In genomic region chr7:82007151-82007550, GRCm38 (mm10) we compare ENCODE assay signal across 24 mouse cellular contexts. TPM values are rescaled to one million over a fixed set of nuclear protein-coding genes. Genes with fewer than 3 reads are reported as not detected.
A peak's percentile ranks its signal among the peaks of the same experiment; 100 is the strongest.
DNase-seq lines count a peak whose midpoint lies in the region; TF ChIP-seq lines count a peak whose summit lies in the region.
"Had no signal": no experiment of that assay in that cellular context is flagged by ENCODE, and none has a peak within 500 bp of the region (broad histone marks: within the 10 kb centered on the region; RNA-seq: fewer than 3 reads in every experiment).

No protein-coding gene starts in this region.

- H3K36me3 ChIP-seq in heart, adult 2 months (ENCODE audit: control insufficient read depth, insufficient read depth, low read length) = no peaks in the 10 kb centered on the region
- no peaks in the 10 kb centered on the region for H3K36me3 ChIP-seq in C2C12 (ENCODE audit: control insufficient read depth, insufficient read depth)
- H3K36me3 ChIP-seq in myocyte (ENCODE audit: control insufficient read depth, insufficient read depth) = no peaks in the 10 kb centered on the region
- H3K36me3 ChIP-seq: embryonic facial prominence, embryonic 13.5 days; embryonic facial prominence, embryonic 15.5 days; forebrain, embryonic 10.5 days; forebrain, embryonic 12.5 days had no signal

- WGBS in heart, adult 2 months = 19% methylated on average over 2 of the region's 2 CpGs

- no peaks in the 10 kb centered on the region for H3K79me3 ChIP-seq in C2C12 (ENCODE audit: low read depth)

- no peak overlapping the region for H3ac ChIP-seq in C2C12 (ENCODE audit: control insufficient read depth, insufficient read length, low read depth)
- H3ac ChIP-seq in myocyte (ENCODE audit: control insufficient read depth, insufficient read length) = no peak overlapping the region

- no peaks in the 10 kb centered on the region for H3K79me2 ChIP-seq in heart, adult 2 months (replicated peaks; ENCODE audit: control insufficient read depth, insufficient read depth, low read length)
- H3K79me2 ChIP-seq in C2C12 (ENCODE audit: control insufficient read depth, insufficient read depth) = no peaks in the 10 kb centered on the region
- no peaks in the 10 kb centered on the region for H3K79me2 ChIP-seq in myocyte (ENCODE audit: control insufficient read depth, insufficient read depth)

- TF ChIP-seq POLR2A in heart, adult 2 months (IDR thresholded peaks at IDR 0.05; ENCODE audit: insufficient read depth, low read depth, low read length) = no peak
- TF ChIP-seq POLR2A in myocyte (IDR thresholded peaks at IDR 0.05; ENCODE audit: insufficient read length, low read depth) = no peak

- peak overlapping the region; percentile 27 for H3K4me2 ChIP-seq in myocyte (ENCODE audit: low read depth)
- H3K4me2 ChIP-seq: embryonic facial prominence, embryonic 13.5 days; embryonic facial prominence, embryonic 15.5 days; forebrain, embryonic 12.5 days had no signal

- peaks cover 1% of the 10 kb centered on the region; the same call in 1 of the 2 replicates for H3K27me3 ChIP-seq in heart, adult 2 months (ENCODE audit: control insufficient read depth, insufficient read depth, low read length)
- peaks cover 5% of the 10 kb centered on the region for H3K27me3 ChIP-seq in C2C12 (ENCODE audit: control insufficient read depth, insufficient read depth, insufficient read length)
- H3K27me3 ChIP-seq in myocyte (ENCODE audit: control insufficient read depth, insufficient read depth, insufficient read length) = peaks cover 5% of the 10 kb centered on the region

- intact Hi-C loops in heart, adult 2 months (cut with DNase I) = no loop called here

- no peak overlapping the region for H3K27ac ChIP-seq in heart, adult 2 months
- H3K27ac ChIP-seq: embryonic facial prominence, embryonic 13.5 days; embryonic facial prominence, embryonic 15.5 days; forebrain, embryonic 10.5 days; forebrain, embryonic 12.5 days had no signal

- no peak for TF ChIP-seq CTCF in heart, adult 2 months (IDR thresholded peaks at IDR 0.05)
- no peak for TF ChIP-seq CTCF in C2C12 (IDR thresholded peaks at IDR 0.05; ENCODE audit: control insufficient read depth, insufficient read depth, insufficient read length)

- no peaks in the 10 kb centered on the region for H3K4me1 ChIP-seq in heart, adult 2 months (ENCODE audit: control insufficient read depth, insufficient read depth, low read length)
- H3K4me1 ChIP-seq: embryonic facial prominence, embryonic 15.5 days; forebrain, embryonic 12.5 days had no signal

- peak; percentile 14 for DNase-seq in heart, adult 11 months
- DNase-seq in heart, adult 2 months = no peak
- DNase-seq in layer of hippocampus, adult 9-11 months = no peak
- no peak for DNase-seq in adrenal gland, adult 2 months
- DNase-seq: adrenal gland, postnatal 10 days; adrenal gland, postnatal 25 days; B cell, adult 2 months; cerebellum, adult 11 months; cerebellum, adult 18-20 months; cerebellum, adult 8-10 months; cerebellum, adult 9-11 months; cerebellum, postnatal 14 days; cerebellum, postnatal 36 days; embryo, embryonic 11 days had no signal

- no peak for TF ChIP-seq EP300 in heart, adult 2 months (IDR thresholded peaks at IDR 0.05; ENCODE audit: insufficient read depth, low read depth, low read length)

- no peak overlapping the region for H3K9ac ChIP-seq in heart, adult 2 months (ENCODE audit: low read depth, low read length)
- H3K9ac ChIP-seq: embryonic facial prominence, embryonic 13.5 days; embryonic facial prominence, embryonic 15.5 days; forebrain, embryonic 12.5 days had no signal

- no peak overlapping the region for H3K4me3 ChIP-seq in heart, adult 2 months
- H3K4me3 ChIP-seq in C2C12 (ENCODE audit: insufficient read depth, poor library complexity, severe bottlenecking) = peak overlapping the region; percentile 25
- no peak overlapping the region for H3K4me3 ChIP-seq in myocyte
- H3K4me3 ChIP-seq: embryonic facial prominence, embryonic 13.5 days; embryonic facial prominence, embryonic 15.5 days; erythroblast, embryonic 14.5 days; forebrain, embryonic 10.5 days; forebrain, embryonic 12.5 days had no signal

TF ChIP-seq in C2C12, 6 proteins besides CTCF, POLR2A, EP300 and RAD21:
- TF ChIP-seq USF1 (IDR thresholded peaks at IDR 0.05; ENCODE audit: low read depth) (no peak), CEBPB (IDR thresholded peaks at IDR 0.05; ENCODE audit: low read depth) (no peak), MYOD1 (IDR thresholded peaks at IDR 0.05; ENCODE audit: control insufficient read depth, insufficient read length, low read depth) (no peak), MYOG (IDR thresholded peaks at IDR 0.05; ENCODE audit: control insufficient read depth, extremely low read depth, insufficient read length) (no peak), FOSL1 (IDR thresholded peaks at IDR 0.05; ENCODE audit: insufficient read depth, low read length, poor library complexity, severe bottlenecking) (no peak), MAX (IDR thresholded peaks at IDR 0.05) (no peak)

TF ChIP-seq in myocyte, 11 proteins besides CTCF, POLR2A, EP300 and RAD21:
- TF ChIP-seq E2F4 (IDR thresholded peaks at IDR 0.05; ENCODE audit: insufficient read depth) (no peak), CEBPB (IDR thresholded peaks at IDR 0.05; ENCODE audit: insufficient read depth, poor library complexity, severe bottlenecking) (no peak), REST (IDR thresholded peaks at IDR 0.05; ENCODE audit: insufficient read depth, insufficient read length) (no peak), TCF3 (IDR thresholded peaks at IDR 0.05; ENCODE audit: insufficient read length, low read depth) (no peak), SRF (IDR thresholded peaks at IDR 0.05; ENCODE audit: control insufficient read depth, insufficient read length, low read depth) (no peak), MAX (IDR thresholded peaks at IDR 0.05; ENCODE audit: low read depth) (no peak), MYOG (IDR thresholded peaks at IDR 0.05; ENCODE audit: control insufficient read depth in 1 of 3, insufficient read depth in 1 of 3, insufficient read length in 2 of 3, low read depth in 2 of 3) (no peak), USF1 (IDR thresholded peaks at IDR 0.05; ENCODE audit: low read depth) (no peak), MYOD1 (IDR thresholded peaks at IDR 0.05; ENCODE audit: control insufficient read depth in 1 of 3, insufficient read length in 2 of 3, low read depth in 2 of 3) (no peak), TCF12 (IDR thresholded peaks at IDR 0.05; ENCODE audit: insufficient read depth, poor library complexity, severe bottlenecking) (no peak), POLR2AphosphoS2 (IDR thresholded peaks at IDR 0.05; ENCODE audit: insufficient read length, low read depth) (no peak)
TF ChIP-seq in myocyte: peak in this region for 0.

RNA-seq across cellular contexts. Expression of gene Bnc1, which starts 15.1 kb away (rescaled TPM):
- total RNA-seq in heart, adult 2 months (2021) = 1 to 10 TPM in 1 of 2 experiments, under 1 TPM in 1; 0.82 to 1.4 TPM
- 0.57 and 0.91 TPM in 2 replicates for polyA plus RNA-seq in heart, adult 2 months (2012; rRNA removed)
- polyA plus RNA-seq in C2C12 (2012; fragmentation: generic; extraction: Trizol) (0.06 TPM), myocyte (2012; fragmentation: generic; extraction: Trizol) (0.06 TPM)
- total RNA-seq in adrenal gland, adult 2 months (2021) = 1 to 10 TPM in 1 of 2 experiments, under 1 TPM in 1; 0.84 to 1.2 TPM
- 0.03 and 0.10 TPM in 2 replicates for polyA plus RNA-seq in adrenal gland, adult 2 months (2012; rRNA removed)
- total RNA-seq: common myeloid progenitor, adult 5-6 weeks; MEL had no signal
- polyA plus RNA-seq: activated CD4-positive, CD25-positive, alpha-beta regulatory T cell, adult 4 months; erythroblast, embryonic 14.5 days had no signal
